Mouse (Mus musculus) midbrain, postnatal 0 days (tissue): Measurements from ENCODE around the gene Cx3cr1. TPM values are rescaled to one million over a fixed set of nuclear protein-coding genes. Genes with fewer than 3 reads are reported as not detected.

Source experiments
- ATAC-seq: fragments of 200-750 bp; cut with Nextera tagmentation; 2 replicates; pipeline ENCODE4 v1.8.0; 2017; ENCODE audit warnings: moderate number of reproducible peaks, mild to moderate bottlenecking, moderate TSS enrichment, moderate library complexity; ENCODE audit not compliant: low FRiP score
- DNase-seq: peaks from one replicate; pipeline ENCODE4 v3.0.0-alpha.2; 2015; ENCODE audit warnings: low spot score
- H3K27ac ChIP-seq: fragments of 300-500 bp; sonication (generic); 2 replicates; pipeline ENCODE4 v1.5.1; 2014; ENCODE audit warnings: low read depth, mild to moderate bottlenecking, low read length, mixed read lengths
- H3K27me3 ChIP-seq: fragments of 300-500 bp; sonication (generic); 2 replicates; pipeline ENCODE4 v1.6.1; 2014; ENCODE audit warnings: low read length, control low read depth, mixed read lengths; ENCODE audit not compliant: insufficient read depth
- H3K36me3 ChIP-seq: fragments of 300-500 bp; sonication (generic); 2 replicates; pipeline ENCODE4 v1.6.1; 2014; ENCODE audit warnings: low read length, control low read depth, mixed read lengths; ENCODE audit not compliant: insufficient read depth
- H3K4me1 ChIP-seq: fragments of 300-500 bp; sonication (generic); 2 replicates; pipeline ENCODE4 v1.6.1; 2014; ENCODE audit warnings: mild to moderate bottlenecking, control low read depth, antibody characterized with exemption, low read length, mixed read lengths; ENCODE audit not compliant: insufficient read depth
- H3K4me2 ChIP-seq: fragments of 300-500 bp; sonication (generic); 2 replicates; pipeline ENCODE4 v1.6.1; 2014; ENCODE audit warnings: low read depth, mild to moderate bottlenecking, low read length, mixed read lengths; ENCODE audit not compliant: poor library complexity, severe bottlenecking
- H3K4me3 ChIP-seq: fragments of 300-500 bp; sonication (generic); 2 replicates; pipeline ENCODE4 v1.5.1; 2014; ENCODE audit warnings: low read depth, mild to moderate bottlenecking, low read length, moderate library complexity
- H3K9ac ChIP-seq: fragments of 300-500 bp; sonication (generic); replicated peaks from 2 replicates; pipeline ENCODE4 v1.6.1; 2014; ENCODE audit warnings: mild to moderate bottlenecking, low read length, moderate library complexity, mixed read lengths; ENCODE audit not compliant: poor library complexity, severe bottlenecking
- H3K9me3 ChIP-seq: fragments of 300-500 bp; sonication (generic); 2 replicates; pipeline ENCODE4 v1.6.1; 2016; ENCODE audit warnings: low read length, control low read depth
- CTCF ChIP-seq: IDR thresholded peaks from 2 replicates; pipeline ENCODE4 v1.5.1; 2016; ENCODE audit warnings: antibody characterized with exemption, mild to moderate bottlenecking
- WGBS: fragments of 180-500 bp; shearing (Covaris S2); extraction: QIAGEN DNeasy Blood & Tissue Kit; methylation state at CpG from one replicate; pipeline ENCODE4 v1.1.7; 2014; 5-methylcytosine and 5-hydroxymethylcytosine counted together
- polyA plus RNA-seq: library from polyadenylated mRNA; unstranded; fragments of >200 nt; fragmentation: Nextera tagmentation; extraction: Ambion mirVana; gene quantifications from 2 replicates; pipeline ENCODE4 v1.2.1, GENCODE M21; 2015
- total RNA-seq: library from RNA; depleted of rRNA; stranded (reverse); fragments of >200 nt; gene quantifications from 2 replicates; pipeline ENCODE4 v1.2.3, GENCODE M21; 2014

Gene Cx3cr1
- total and polyA plus RNA-seq, 2 experiments from 2014 or later, result 9.0 to 19.3 TPM

DNA sequence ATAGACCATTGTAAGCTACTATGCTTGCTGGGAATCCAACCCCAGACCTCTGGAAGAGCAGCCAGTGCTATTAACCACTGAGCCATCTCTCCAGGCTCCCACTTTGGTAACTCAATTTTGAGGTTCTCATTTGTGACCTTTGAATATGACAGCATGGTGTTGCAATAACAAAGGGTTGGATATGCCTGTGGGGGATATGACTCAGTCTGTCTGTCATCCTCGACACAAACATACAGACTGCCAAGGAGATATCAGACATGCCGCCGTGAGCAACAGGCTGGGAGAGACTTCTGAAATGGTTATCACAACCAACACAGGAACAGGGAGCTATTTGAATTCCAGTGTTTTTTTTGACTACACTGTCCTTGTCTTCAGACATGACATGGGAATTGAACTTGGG lies 20.3 kb downstream of the Cx3cr1 start:
- DNase-seq (no peak), ATAC-seq (no peak)
- H3K4me3 ChIP-seq, result no peak overlapping the region
- no peak for TF ChIP-seq CTCF
- no peaks in the 10 kb centered on the region for H3K27me3 ChIP-seq
- WGBS, result 78% methylated on average over 3 of the region's 3 CpGs
- no peaks in the 10 kb centered on the region for H3K4me1 ChIP-seq
- no peaks in the 10 kb centered on the region for H3K9me3 ChIP-seq
- no peak overlapping the region for H3K27ac ChIP-seq
- no peak overlapping the region for H3K9ac ChIP-seq
- H3K4me2 ChIP-seq, result no peak overlapping the region
- no peaks in the 10 kb centered on the region for H3K36me3 ChIP-seq

DNA sequence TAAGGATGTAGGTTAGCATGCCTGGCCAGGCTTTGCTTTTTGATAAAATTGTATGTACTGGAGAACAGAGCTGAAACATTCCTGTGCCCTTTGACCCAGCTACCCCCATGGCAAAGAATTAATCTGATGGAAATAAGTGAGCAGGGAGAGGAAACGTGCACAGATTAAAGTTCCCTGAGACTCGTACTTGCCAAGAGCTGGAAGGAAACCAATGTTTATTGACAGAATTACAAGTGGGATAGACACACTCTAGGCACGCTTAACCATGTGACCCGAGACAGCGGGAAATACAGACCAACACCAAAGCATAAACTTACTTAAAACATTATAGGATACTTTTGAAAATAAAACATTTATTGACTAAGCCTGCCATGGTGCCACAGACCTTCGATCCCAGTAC lies 21.2 kb downstream of the Cx3cr1 start:
- Histone ChIP-seq H3K27ac (no peak overlapping the region), H3K4me3 (no peak overlapping the region), H3K9ac (no peak overlapping the region), H3K4me1 (no peaks in the 10 kb centered on the region), H3K9me3 (no peaks in the 10 kb centered on the region), H3K4me2 (no peak overlapping the region), H3K36me3 (no peaks in the 10 kb centered on the region), H3K27me3 (no peaks in the 10 kb centered on the region)
- DNase-seq (no peak), ATAC-seq (no peak)
- TF ChIP-seq CTCF, result no peak
- WGBS, result 64% methylated on average over 6 of the region's 6 CpGs

DNA sequence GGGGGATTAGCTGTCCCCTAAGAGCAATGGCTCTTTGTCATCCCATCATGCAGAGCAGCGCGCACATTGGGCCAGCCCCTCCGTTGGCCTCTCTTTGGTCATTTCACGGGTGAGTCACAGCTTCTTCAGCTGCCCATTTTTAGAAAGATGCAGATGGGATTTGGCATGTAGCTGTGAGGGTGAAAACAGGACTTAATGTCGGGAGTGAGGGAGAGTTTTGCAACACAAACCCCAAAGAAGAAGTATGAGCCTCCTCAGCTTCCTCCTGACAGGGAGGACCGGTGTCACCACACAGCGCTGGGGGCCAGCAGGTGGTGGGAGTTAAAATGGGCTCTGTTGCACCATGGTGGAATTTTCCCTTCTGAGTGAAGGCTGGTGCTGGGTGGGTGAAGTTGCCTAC lies 26.6 kb downstream of the Cx3cr1 start:
- Histone ChIP-seq H3K4me2 (no peak overlapping the region), H3K9me3 (no peaks in the 10 kb centered on the region), H3K4me3 (no peak overlapping the region), H3K27me3 (no peaks in the 10 kb centered on the region), H3K4me1 (no peaks in the 10 kb centered on the region), H3K36me3 (no peaks in the 10 kb centered on the region), H3K9ac (no peak overlapping the region), H3K27ac (no peak overlapping the region)
- no peak for DNase-seq
- WGBS, result 86% methylated on average over 7 of the region's 7 CpGs
- no peak for TF ChIP-seq CTCF
- ATAC-seq, result no peak

DNA sequence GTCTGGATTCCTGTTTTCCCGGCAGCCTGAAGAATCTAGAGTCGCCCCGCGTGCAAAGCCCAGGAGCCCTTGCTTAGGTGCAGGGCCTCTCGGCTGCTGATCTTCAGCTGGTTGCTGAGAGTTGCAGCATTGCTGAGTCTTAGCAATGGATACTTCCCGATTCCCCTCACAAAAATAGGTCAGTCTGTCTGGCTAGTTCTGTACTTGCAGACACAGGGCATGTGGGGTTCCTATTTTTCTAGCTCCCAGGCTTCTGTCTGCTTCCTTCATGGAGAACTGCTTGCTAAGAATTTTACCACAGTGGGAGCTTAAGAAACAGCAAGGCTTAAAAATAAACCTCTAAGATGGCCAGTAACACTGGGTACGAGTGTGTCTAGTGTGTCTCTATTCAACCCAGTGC lies 32.3 kb downstream of the Cx3cr1 start:
- TF ChIP-seq CTCF, result no peak
- DNase-seq (no peak), ATAC-seq (no peak)
- H3K4me2 ChIP-seq, result no peak overlapping the region
- H3K36me3 ChIP-seq, result no peaks in the 10 kb centered on the region
- H3K9me3 ChIP-seq, result no peaks in the 10 kb centered on the region
- H3K27me3 ChIP-seq, result no peaks in the 10 kb centered on the region
- no peaks in the 10 kb centered on the region for H3K4me1 ChIP-seq
- no peak overlapping the region for H3K9ac ChIP-seq
- H3K4me3 ChIP-seq, result no peak overlapping the region
- H3K27ac ChIP-seq, result no peak overlapping the region
- 76% methylated on average over 7 of the region's 7 CpGs for WGBS

DNA sequence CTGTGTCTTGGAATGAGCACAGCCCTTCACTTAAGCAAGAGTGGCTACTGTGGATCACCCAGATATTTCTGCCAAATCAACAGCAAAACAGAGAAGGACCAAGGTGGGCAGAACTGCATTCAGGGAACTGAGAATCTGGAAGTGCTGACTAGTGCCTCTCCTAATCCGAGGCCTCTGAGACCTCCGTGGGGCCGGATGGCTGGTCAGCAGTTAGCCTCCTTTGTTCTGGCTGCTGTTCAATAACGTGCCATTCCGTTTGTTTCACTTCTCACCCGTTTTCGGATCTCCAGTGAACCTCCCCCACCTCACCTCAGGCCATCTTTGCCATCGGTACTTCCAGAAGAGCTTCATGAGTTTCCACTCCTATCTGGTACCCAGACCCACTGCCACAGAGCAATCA lies 35.3 kb downstream of the Cx3cr1 start:
- no peak for TF ChIP-seq CTCF
- ATAC-seq, result no peak
- H3K4me3 ChIP-seq, result no peak overlapping the region
- no peak for DNase-seq
- H3K9ac ChIP-seq, result no peak overlapping the region
- WGBS, result 72% methylated on average over 8 of the region's 8 CpGs
- no peaks in the 10 kb centered on the region for H3K4me1 ChIP-seq
- no peak overlapping the region for H3K27ac ChIP-seq
- no peaks in the 10 kb centered on the region for H3K27me3 ChIP-seq
- H3K4me2 ChIP-seq, result no peak overlapping the region
- no peaks in the 10 kb centered on the region for H3K36me3 ChIP-seq
- H3K9me3 ChIP-seq, result no peaks in the 10 kb centered on the region

DNA sequence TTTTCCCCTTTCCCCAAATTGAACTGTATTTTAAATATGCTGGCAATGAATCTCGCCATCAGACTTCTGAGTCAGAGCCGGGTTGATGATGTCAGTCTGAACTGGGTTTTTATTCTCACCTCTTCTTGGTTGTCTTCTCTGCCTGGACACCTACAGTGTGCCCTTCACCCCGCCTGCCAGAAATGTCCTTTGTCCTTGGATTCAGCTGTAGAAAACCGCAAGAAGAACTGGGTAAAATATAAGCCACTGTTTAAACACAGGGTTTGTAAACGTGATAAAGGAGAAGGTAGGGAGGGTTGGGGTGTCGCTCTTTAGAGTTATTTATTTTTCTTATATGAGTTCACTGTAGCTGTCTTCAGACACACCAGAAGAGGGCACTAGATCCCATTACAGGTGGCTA lies 37.0 kb downstream of the Cx3cr1 start:
- H3K27me3 ChIP-seq, result no peaks in the 10 kb centered on the region
- no peak overlapping the region for H3K4me3 ChIP-seq
- no peak overlapping the region for H3K9ac ChIP-seq
- DNase-seq (no peak), ATAC-seq (no peak)
- TF ChIP-seq CTCF, result no peak
- WGBS, result 90% methylated on average over 6 of the region's 6 CpGs
- no peak overlapping the region for H3K27ac ChIP-seq
- H3K4me2 ChIP-seq, result no peak overlapping the region
- no peaks in the 10 kb centered on the region for H3K36me3 ChIP-seq
- H3K9me3 ChIP-seq, result no peaks in the 10 kb centered on the region
- no peaks in the 10 kb centered on the region for H3K4me1 ChIP-seq

DNA sequence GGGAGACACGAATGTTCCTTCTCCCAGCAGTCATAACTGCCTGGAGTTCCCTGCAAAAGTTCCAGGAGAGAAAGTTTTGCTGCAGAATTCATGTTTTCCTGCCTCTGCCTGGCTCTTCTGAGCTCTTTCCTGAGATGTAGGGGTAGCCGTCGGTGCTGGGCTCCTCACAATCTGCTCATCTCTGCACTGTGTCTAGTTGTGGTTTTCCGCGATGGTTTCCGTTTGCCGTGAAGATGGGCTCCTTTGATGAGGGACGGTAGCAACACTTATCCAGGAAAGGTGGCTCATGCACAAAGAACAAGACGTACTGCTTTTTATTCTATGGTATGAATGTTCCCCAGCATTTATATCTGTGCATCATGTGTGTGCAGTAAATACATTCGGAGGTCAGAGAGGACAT lies 39.3 kb downstream of the Cx3cr1 start:
- Histone ChIP-seq H3K36me3 (no peaks in the 10 kb centered on the region), H3K9ac (no peak overlapping the region), H3K4me2 (no peak overlapping the region), H3K4me1 (no peaks in the 10 kb centered on the region), H3K27me3 (no peaks in the 10 kb centered on the region), H3K9me3 (no peaks in the 10 kb centered on the region), H3K4me3 (no peak overlapping the region), H3K27ac (no peak overlapping the region)
- WGBS, result 86% methylated on average over 10 of the region's 10 CpGs
- TF ChIP-seq CTCF, result no peak
- DNase-seq (no peak), ATAC-seq (no peak)
